ENCODE assay signal across 7 mouse cellular contexts in genomic region chr6:85333732-85334131, GRCm38 (mm10). TPM values are rescaled to one million over a fixed set of nuclear protein-coding genes. Genes with fewer than 3 reads are reported as not detected.
A peak's percentile ranks its signal among the peaks of the same experiment; 100 is the strongest.
DNase-seq lines count a peak whose midpoint lies in the region; ATAC-seq lines count a peak whose summit lies in the region.

No protein-coding gene starts in this region.

- H3K36me3 ChIP-seq in hindbrain, embryonic 13.5 days: peaks cover 18% of the 10 kb centered on the region

- 4% methylated on average over 13 of the region's 13 CpGs for WGBS in hindbrain, embryonic 13.5 days

- peak overlapping the region; percentile 81 for H3K9ac ChIP-seq in hindbrain, embryonic 13.5 days

- H3K9me3 ChIP-seq in hindbrain, embryonic 13.5 days: no peaks in the 10 kb centered on the region

- H3K27me3 ChIP-seq in hindbrain, embryonic 13.5 days: peaks cover 40% of the 10 kb centered on the region

- peak overlapping the region; percentile 98 for H3K4me2 ChIP-seq in hindbrain, embryonic 13.5 days

- H3K4me1 ChIP-seq in hindbrain, embryonic 13.5 days (replicated peaks): peaks cover 9% of the 10 kb centered on the region

- ATAC-seq in hindbrain, embryonic 13.5 days (ENCODE audit: low FRiP score): no peak

- DNase-seq in right cerebral cortex, postnatal 4 days: peak; percentile 33
- DNase-seq in right cerebral cortex, adult 2 months (ENCODE audit: low spot score in 2 of 2): no peak
- DNase-seq in c-Kit-positive CD71-negative TER-119-negative erythroid progenitor cells, embryonic 14.5 days (ENCODE audit: low read depth): peak; percentile 17
- DNase-seq in lung, postnatal 14 days: peak; percentile 12
- DNase-seq in adrenal gland, adult 8-10 months: no peak
- DNase-seq in layer of hippocampus, postnatal 25 days (ENCODE audit: extremely low spot score in 1 of 2, low spot score in 1 of 2): no peak

- H3K4me3 ChIP-seq in hindbrain, embryonic 13.5 days: peak overlapping the region; percentile 69

- H3K27ac ChIP-seq in hindbrain, embryonic 13.5 days: peak overlapping the region; percentile 95

RNA-seq across cellular contexts. Expression of gene Sfxn5, which starts 0.5 kb away (rescaled TPM):
- polyA plus RNA-seq in hindbrain, embryonic 13.5 days (2015; fragmentation: Nextera tagmentation; extraction: Ambion mirVana): 18.3 and 19.6 TPM in 2 replicates
- total RNA-seq in adrenal gland, adult 8-10 months (2022): 10 to 100 TPM; 16.2 to 27.2 (median 21.0) TPM
- total RNA-seq in layer of hippocampus, postnatal 25 days (2021): 100 to 1,000 TPM; 168 to 177 TPM

RNA-seq across cellular contexts. Expression of gene Rab11fip5, which starts 40.7 kb away (rescaled TPM):
- polyA plus RNA-seq in hindbrain, embryonic 13.5 days (2015; fragmentation: Nextera tagmentation; extraction: Ambion mirVana): 13.7 and 14.8 TPM in 2 replicates
- 10 to 100 TPM; 41.7 to 59.0 (median 53.0) TPM for total RNA-seq in adrenal gland, adult 8-10 months (2022)
- 10 to 100 TPM; 53.8 to 55.3 TPM for total RNA-seq in layer of hippocampus, postnatal 25 days (2021)

Comparison
In these comparisons a context has a peak if more than half of its experiments do, and no peak if none do; other contexts are left out.
1. DNase-seq: peak in right cerebral cortex, postnatal 4 days (single experiment), c-Kit-positive CD71-negative TER-119-negative erythroid progenitor cells, embryonic 14.5 days (single experiment) and lung, postnatal 14 days (single experiment); none in right cerebral cortex, adult 2 months (0 of 2), adrenal gland, adult 8-10 months (single experiment) and layer of hippocampus, postnatal 25 days (0 of 2).
2. RNA of gene Sfxn5, which starts 0.5 kb away (total RNA-seq): 168 to 177 TPM in layer of hippocampus, postnatal 25 days; 16.2 to 27.2 TPM in adrenal gland, adult 8-10 months; every median in the first group is over 4 times any median in the second.